Mouse (Mus musculus) lung, postnatal 25 days (tissue): Measurements from ENCODE around the gene Camkk1.

Experiments used
- DNase-seq: peaks from one replicate; pipeline ENCODE4 v3.0.0; 2022; ENCODE audit warnings: low spot score

Gene Camkk1

DNA sequence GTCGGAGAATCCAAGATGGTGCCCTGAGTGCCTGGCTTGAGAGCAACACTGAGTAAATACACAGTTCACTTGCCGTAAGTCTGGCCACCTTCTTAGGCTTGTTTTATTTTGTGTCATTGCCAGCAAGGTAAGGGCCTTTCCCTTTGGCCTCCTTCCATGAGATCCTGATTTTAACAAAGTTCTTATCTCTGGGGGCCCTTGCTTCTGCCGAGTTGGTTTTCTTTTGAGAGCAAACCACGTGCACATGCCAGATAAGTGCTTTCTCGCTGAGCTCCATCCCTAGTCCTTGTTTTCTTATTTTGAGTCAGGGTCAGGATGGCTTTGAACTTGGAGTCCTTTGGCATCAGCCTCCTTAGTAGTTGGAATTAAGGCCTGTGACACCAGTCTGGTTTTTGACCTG, 38.9 kb downstream of the Camkk1 start:
- DNase-seq = no peak

GRCm38 (mm10) chr11:73059630-73060029, 40.8 kb downstream of the Camkk1 start:
- DNase-seq = no peak

GRCm38 (mm10) chr11:73061413-73061812, 42.6 kb downstream of the Camkk1 start:
- DNase-seq = no peak

- no peak for DNase-seq
Observed at GRCm38 (mm10) chr11:73071839-73072238, 53.0 kb downstream of the Camkk1 start.

DNA sequence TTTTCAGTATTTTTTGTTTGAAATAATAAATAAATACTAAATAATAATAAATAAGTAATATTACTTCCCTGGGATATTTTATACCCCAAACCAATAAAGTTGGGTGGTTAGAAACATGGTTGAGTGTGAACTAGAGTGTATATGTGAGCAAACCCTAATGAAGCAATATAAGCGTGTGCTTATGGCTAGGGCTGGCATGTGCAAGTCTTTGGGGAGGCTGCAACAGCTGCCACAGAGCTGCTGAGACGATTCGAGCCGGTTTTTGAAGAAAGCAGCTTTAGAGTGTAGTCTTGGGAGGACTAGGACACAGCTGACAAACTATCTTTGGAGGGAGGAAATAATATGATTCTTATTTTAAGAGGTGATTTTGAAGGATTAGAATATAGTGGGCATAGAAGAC, 57.5 kb downstream of the Camkk1 start:
- DNase-seq = no peak

DNA sequence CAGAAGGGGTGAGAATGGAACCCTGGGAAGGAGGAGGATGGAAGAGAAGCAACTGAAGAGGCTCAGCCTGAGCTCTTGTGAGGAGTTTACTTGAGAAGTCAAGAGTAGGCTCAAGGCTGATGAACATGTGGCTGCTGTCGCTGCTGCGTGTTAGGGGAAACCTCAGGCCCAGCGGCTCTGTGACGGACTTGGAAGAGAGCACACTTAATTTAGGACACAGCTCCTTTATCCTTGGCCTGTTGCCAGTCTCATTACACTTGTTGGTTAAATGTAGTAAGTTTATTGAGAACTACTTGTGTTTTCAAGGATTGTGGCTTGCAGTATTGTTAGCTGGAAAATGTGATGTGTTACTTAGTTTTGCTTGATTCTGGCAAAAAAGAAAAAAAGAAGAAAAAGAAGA, 57.9 kb downstream of the Camkk1 start:
- no peak for DNase-seq

- no peak for DNase-seq
Observed at GRCm38 (mm10) chr11:73077211-73077720, 58.5 kb downstream of the Camkk1 start.

- no peak for DNase-seq
Observed at GRCm38 (mm10) chr11:73078615-73079014, 59.8 kb downstream of the Camkk1 start.

DNA sequence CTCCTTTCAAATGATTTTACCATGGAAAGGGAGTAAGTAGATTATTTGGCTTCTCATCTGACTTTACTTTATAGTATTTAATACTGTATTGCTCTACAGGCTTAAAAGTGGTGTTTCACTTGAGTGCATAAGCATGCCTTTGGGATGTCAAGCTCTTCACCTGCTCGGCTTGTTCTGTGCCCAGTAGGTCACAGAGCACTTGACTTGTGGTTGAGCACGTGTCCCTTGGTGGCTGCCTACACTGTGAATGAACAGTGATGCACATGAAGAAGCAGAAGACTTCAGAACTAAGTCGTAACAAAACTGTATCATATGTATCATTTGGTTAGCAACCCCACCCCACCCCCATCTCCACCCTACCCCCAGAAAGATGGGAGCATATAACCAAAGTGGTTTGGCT, 61.5 kb downstream of the Camkk1 start:
- DNase-seq = no peak

DNA sequence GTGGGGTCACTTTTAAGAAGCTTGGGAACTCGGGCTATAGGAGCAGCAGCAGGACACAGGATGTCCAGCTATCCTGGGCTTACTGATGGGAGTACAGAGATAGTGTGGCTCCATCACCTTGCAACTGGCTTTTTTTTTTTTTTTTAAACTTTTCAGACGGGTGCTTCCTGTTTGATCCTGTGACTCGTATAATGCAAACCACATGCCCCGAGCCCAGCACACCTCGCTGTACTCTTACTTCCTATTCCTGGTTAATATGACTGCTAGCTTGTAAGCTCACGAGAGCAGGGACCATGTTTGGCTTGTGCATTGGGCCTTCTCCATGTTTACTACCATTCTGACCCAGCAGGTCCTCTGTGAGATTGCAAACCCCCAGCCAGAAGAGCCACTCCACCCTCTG, 65.5 kb downstream of the Camkk1 start:
- no peak for DNase-seq

DNA sequence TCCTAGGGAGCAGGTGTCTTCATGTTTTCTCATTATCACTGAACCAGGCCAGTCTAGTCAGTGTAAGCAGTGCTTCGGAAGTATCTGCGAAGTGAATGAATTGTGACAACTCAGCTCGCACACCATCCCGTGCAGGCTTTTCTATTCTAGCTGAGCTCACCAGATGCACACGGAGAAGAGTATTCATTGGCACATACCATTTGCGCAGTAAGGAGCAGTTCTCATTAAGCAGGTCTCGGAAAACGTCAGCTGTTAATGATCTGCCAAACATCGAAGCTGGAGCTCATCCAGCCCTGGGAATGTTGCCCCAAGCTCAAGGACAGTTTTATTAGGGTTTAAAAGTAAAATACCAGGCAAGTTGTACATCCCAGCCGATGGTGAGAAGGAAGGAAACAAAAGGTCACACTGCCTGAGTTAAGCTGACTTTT, 66.0 kb downstream of the Camkk1 start:
- no peak for DNase-seq

GRCm38 (mm10) chr11:73085391-73085790, 66.6 kb downstream of the Camkk1 start:
- DNase-seq = no peak

DNA sequence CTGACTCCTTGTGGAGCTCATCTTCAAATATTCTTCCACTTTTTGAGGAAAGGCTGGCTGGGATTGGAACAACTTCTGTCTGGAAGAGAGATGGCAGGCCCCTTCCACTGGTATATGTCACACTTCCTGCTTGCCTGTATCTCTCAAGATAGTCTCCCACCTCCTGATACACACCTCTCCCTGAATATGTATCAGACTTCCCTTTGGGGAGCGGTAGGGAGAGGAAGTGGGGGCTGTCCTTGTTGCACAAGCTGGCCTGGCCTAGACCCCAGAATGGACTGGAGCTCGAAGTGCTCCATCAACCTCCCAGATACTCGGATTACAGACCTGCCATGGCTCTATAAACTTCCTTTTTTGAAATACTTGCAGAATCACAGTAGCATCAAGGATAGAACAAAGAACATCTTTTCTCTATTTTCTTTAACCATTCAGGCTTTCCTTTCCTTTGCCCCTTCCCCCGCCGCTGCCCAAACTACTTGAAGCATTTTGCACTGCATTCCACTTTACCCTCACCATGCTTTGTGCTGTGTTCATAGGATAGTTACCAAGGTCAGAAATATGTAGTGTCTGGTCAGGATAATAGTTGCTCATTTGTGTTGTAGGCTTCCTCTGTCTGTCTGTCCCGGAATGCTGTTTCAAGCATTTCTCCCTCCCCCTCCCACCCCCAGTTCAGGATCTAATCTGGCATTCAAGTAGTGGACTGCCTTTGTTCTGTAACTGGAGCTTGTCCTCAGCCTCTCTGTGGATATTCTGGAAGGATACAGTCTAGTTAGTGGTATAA, 69.1 kb downstream of the Camkk1 start:
- DNase-seq = no peak

GRCm38 (mm10) chr11:73090283-73090682, 71.5 kb downstream of the Camkk1 start, which contains the start of gene Itgae:
Gene Itgae (plus strand): TSS chr11:73090583.
- no peak for DNase-seq

DNA sequence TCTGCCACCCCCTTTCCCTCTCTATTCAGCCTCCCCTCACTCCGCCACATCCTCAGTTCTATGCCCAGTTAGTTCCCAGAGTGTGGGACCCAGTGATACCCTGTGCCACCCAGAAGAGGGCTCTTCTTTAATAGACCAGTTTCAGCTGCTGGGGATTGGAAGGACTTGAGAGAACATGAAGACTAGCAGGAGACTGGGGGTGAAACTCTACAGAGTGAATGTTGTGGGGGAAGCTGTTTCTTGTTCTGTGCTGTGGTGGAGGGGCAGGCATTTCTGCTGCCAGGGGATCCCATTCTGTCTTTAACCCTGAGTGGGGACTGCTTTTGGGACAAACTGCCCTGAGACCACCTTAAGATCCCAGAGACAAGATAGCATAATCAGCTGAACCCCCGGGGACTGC, 72.0 kb downstream of the Camkk1 start:
- DNase-seq = no peak
